Mouse (Mus musculus) urinary bladder, postnatal 4 days (tissue): ENCODE results near the gene Tead4.
"Not testable (repeated sequence)": the region's sequence is repeated elsewhere in the genome, so short reads cannot be mapped to it uniquely, and the experiment has no call there.

Source experiments
- DNase-seq, 2 experiments: peaks; one replicate each; pipeline ENCODE4 v3.0.0; 2021 to 2022; ENCODE audit warnings: low spot score in 2 of 2

Tead4 gene

DNA sequence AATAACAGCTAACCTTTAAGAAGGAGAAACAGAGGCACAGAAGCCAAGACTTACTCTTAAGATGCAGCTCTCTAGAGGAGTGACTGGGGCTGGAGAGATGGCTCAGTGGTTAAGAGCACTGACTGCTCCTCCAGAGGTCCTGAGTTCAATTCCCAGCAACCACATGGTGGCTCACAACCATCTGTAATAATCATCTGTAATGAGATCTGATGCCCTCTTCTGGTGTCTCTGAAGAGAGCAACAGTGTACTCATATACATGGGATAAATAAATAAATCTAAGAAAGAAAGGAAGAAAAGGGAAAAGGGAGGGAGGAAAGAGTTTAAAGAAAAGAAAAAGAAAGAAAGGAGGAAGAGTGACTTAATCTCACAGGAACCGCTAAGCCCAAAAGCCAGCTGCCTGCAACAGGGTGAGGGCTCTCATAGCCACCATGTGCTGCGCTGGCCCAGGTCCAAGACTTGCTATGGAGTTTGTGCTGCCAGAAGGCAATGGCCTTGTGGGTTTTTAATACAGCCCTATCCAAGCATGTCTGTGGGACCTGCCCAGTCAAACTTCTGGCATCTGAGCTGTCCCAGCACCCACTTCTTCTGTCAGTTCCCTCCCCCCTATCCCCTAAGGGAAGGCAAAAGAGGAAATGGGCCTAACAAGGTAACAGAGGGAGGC, 63.4 kb downstream of the Tead4 start:
- DNase-seq = peak in 1 of 2 experiments; percentile 37

DNA sequence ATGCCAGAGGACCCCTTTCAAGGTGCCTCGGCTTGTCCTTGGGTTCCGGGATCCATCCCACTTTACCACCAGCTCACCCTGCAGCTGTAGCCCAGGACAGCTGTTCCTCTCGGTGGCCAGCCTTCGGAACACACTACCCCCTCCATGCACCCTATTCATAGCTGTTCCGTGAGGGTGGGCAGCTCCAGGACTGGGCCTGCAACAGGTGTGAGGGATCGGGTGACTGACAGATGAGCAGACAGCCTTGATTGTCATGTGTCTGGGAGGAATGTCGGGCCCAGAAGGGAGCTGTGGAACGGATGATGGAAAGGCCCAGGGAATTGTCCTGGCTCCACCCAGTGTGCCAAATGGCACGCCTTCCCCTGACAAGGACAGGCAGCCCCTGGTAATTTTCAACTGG, 64.0 kb downstream of the Tead4 start:
- no peak for DNase-seq

DNA sequence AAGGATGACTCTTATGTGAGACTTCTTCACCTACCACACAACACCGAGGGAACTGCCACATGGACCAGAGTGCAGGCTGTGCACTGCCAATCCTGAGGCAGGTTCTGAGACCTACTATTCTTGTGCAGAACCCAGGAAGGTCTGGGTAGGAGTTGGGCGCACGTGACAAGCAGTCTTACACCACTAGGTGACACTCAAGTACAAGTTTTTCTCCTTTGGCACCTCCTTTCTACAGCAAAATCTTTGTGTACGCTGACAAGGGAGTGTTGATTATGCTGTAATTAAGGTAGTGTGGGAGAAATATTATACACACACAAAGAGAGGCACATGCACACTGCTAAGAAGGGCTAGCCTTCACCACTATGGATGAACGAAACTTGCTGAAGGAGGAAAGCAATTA, 66.4 kb downstream of the Tead4 start:
- DNase-seq = no peak

DNA sequence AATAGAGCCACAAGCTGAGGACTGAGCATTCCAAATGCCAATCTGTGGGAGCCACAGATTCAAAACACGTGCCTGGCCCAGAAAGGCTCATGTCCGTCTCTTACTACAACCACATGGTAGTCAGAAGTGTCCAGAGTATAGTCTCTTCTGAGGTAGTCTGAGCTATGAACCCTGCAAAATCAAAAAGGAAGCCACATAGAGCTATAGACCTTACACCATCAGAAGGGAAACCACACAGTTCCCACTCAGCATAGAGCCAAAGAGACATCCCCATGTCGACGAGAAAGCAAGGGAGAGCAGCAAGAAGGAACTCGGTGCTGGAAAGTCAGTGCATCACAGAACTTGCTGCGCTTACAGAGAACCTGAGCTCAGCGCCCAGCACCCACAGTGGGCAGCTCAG, 68.4 kb downstream of the Tead4 start:
- DNase-seq = no peak

DNA sequence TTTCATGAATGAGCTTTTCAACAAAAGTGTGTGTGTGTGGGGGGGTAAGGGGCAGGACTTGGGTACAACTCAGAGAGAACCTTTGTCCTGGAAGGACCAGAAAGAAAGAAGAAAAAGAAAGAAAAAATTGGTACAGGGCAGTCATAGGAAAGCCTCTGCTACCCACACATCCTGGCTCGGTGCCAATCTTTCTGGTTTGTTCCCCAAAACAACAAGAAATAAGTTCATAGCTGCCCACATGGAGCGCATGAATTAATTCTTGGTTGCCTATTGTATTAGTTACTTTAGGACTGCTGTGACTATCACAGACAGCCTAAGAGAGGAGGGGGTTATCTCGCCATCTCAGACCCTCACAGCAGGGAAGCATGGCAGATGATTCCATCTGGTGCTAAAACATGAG, 68.9 kb downstream of the Tead4 start:
- no peak for DNase-seq

DNA sequence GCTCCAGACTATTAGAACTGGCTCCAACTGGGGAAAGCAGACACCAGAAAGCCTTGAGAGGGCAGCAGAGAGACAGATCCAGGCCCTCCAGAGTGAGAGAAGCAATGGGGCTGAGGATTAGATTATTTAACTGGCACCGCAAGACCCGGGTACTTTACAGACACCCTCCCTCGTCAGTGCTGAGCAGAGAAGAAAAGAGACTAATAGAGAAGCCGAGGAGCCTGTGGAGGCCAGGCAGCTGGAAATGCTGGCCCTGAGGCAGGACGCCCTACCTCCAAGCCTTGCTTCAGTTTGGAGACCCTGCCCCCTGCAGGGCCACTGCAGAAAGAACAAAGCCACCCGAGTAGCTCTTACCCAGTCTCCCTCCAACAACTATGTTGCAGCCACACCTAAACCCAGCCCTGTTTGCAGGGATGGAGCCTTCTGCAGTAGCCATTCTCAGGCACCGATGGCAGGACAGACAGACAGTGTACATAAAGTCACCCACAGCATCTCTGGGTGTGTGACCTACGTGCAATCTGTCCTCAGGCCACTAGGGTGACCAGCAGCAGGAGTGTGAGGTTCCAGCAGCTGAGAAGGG, 73.1 kb downstream of the Tead4 start:
- DNase-seq = peak in 1 of 2 experiments; percentile 46

DNA sequence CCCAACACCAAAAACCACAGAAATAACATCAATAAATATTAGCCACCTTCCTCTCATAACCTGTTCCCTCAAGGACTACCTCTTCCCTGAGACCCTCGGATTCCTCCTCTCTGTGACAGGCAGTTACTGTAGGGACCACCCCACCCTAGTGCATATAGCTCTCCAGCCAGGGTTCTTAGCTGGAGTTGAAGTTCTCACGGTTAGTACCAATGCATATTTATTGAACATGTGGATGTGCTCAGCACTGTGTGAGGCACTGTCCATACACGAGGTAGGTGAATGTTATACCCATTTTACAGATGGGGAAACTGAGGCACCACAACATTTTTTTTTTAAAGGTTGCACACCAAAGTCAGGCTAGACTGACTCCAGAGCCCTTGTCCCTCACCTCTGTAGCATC, 73.7 kb downstream of the Tead4 start:
- no peak for DNase-seq

DNA sequence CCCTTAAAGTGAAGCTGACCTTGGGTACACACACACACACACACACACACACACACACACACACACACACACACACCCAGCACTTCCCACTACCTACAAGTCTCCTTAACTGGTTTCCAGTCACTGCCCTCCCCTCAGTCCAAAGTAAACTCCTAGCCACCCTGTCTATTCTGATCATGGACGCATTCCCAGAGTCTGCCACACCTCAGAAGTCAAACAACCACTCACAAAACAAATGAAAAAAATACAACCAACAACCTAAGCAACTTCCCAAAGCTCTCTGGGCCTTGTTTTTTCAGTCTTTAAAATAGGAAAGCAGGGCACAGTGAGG, 74.8 kb downstream of the Tead4 start:
- DNase-seq = no peak

DNA sequence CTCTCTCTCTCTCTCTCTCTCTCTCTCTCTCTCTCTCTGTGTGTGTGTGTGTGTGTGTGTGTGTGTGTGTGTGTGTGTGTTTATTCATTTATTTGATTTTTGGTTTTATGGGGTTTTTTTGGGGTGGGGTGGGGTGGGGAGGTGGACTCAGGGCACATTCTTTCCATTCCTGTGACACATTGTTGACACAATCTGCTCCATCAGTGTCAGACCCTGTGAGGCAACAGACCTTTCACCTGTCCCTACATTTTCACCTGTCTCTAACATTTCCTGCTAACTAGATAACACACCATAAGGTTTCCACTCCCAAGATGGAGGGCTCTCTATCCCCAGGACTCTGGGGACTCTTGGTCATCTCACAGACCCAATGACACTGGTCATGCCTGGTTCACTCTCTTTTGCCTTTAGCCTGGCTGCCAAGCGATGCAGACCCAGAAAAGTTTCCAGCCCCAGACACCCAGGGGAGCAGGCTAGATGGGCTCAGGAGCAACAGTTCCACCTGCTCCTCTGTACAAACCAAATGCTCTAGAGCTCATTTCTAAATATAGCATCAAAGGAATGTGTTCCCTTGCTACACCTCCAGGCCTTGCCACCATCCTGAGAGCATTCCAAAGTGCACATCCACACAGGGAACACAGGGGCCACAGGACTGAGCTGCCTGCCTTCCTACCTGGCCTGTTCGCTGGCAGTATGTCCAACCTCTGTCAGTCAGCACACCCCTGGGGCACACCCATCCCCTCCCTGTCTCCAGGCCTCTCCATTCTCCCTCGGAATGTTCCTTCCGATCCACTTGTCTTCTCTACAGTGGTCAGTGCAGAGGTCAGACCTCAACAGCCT, 75.4 kb downstream of the Tead4 start:
- no peak for DNase-seq

DNA sequence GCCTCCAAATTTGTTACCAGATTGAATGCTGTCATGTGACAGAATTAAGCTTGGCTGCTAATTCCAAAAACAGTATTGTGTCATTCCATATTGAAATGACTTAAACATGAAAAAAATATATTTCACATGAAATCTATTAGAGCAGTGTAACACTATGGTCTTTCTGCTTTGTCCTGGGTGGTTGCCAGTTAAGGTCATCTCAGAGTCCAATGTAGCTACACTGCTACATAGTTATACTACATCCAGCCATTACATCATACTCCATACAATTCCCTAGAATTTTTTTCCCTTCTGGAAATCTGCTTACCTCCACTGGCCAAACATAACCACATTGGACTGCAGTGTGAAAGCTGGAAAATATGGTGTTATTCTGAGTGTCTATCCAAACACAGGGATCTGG, 77.5 kb downstream of the Tead4 start:
- DNase-seq = no peak

DNA sequence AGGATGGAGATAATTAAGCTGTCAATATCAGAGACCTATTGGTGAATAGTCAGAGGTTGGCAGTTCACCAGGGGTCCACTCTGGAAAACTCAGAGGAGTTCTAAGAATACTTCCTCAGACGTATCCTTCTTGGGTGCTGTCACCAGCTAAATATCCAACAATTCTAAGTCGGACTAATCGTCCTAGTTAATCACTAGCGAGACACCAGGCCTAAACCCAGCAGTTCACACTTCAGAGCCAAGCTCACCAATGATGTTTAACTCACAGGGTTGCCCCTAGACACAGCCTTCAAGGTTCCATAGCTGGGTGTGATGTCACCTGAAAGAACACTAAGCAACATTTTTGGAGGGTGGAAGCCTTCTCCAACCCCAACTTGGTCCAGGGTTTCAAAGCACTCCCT, 85.6 kb downstream of the Tead4 start:
- DNase-seq = not testable (repeated sequence)

DNA sequence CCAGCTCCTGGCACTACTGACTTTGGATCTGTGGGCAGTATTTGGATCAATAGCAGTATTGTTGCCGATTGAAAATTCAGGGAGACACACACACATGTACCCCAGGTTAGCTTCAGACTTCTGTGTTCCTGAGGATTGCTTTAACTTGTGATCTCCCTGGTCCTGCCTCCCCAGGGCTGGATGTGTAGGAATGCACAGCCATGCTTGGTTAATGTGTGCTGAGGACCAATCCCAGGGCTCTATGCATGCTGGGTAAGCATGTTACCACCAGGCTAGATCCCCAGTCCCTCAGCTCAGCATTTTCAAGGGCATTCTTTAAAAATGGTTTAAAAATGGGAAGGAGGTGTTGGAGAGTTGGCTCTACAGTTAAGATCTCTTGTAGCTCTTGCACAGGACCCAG, 91.4 kb downstream of the Tead4 start:
- not testable (repeated sequence) for DNase-seq

DNA sequence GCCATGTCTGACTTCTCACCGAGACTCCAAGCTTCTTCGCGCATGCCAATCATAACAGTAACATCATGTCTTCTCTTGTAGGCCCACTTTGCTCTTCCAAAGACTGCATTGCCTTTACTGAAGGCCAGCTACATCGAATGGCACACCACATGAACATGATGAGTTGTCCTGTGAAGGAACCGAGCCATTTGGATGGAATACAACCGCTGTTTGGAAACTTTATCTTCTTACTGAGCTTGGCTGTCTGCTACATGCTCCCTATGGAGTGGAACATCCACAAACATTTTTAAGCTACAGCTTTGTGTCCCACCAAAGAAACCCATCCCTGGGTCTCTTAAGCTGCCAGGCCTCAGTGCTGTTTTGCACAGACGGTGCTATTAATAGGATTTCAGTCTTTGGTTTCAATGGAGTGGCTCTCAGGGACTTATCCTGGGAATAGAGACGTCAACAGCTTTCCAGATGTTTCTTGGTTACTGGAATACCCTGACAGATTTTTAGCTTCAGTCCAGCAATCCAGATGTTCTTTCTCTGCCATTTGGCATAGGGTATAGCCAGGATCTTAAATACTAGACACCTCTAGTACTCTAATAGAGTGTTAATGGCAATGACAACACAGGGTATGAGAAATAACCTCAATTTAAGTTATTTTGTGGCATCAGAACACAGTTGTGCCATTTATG, 92.0 kb downstream of the Tead4 start:
- DNase-seq = peak in 1 of 2 experiments; percentile 26

DNA sequence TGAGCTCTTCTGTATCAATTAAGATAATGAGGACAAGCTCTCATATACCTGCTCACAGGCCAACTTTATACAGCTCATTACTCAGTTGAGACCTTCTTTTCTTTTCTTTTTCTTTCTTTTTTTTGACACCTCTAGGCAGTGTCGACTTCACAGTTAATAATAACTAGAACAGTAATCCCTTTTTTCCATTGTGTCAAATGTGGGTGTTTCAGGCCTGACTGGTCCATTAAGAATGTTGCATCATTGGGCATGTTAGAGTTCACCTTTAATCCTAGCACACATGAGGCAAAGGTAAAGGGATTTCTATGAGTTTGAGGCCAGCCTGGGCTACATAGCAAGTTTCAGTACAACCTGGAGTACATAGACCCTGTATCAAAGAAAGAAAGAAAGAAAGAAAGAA, 97.1 kb downstream of the Tead4 start:
- no peak for DNase-seq

DNA sequence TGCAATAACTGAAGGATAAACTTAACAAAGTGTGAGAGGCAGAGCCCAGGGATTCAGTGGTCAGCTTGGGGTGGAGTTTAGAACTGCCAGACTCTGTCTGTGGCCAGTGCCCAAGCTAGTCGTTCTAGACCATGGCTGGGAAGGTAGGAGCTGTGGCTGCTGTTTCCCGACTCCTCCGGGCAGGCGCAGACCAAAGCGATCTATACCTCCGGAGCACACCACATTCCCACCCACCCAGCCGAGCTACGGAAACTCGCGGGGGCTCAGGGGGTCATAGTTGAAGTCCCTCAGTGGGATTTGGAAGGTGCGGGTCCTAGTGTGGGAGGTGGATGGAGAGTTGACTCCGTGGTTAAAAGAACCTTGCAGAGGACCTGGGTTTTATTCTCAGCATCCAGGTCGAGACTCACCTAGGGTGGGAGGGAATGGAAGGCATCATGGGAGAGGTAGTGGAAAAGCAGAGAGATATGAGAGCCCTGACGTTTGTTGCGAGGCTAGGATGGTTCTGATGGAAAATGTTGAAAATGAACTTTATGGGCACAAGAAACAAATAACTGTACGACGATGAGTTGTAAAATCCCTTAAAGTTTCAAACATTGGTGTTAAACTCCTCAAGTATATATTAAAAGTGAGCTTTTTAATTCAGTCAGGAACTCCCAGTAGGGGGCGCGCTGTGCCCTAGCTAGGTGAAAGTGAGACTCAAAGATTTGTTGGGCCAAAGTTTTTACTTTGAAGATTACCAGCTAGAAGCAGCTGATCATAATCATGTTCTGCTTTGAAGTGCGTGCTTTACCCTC, 99.6 kb downstream of the Tead4 start:
- DNase-seq = peak; percentile 40 to 80

DNA sequence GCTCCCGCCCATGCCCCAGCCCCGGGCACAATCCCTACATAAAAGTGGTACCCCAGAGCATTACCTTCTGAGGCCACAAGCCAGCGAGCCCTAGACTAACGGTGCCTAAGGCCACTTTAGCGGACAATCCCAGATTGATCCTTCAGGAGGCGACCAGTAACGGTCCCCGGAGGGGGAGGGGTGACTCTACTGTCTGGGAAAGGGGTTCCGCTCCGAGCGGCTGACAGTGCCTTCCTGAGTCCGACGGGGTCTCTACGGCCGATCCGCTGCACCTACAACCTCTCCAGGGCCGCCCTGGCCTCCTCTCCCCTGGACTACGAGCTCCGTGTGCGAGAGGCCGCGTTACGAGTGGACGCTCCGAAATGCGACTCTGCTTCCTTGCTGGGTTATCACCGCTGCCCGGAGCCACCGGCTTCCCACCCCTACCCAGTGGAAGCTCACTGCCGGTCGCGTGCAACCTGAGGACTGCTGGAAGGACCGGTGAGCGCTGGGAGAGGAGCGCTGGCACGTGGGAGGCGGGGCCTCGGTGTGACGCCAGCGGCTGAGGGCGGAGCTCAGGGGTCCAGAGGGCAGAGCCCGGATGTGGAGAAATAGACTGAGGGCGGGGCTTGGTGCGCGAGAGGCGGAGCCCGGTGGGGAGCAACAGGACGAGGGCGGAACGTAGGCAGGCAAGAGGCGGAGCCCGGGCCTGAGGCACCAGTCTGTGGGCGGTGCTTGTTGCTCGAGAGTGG, 100.3 kb downstream of the Tead4 start:
- peak; percentile 98 to 99 for DNase-seq

DNA sequence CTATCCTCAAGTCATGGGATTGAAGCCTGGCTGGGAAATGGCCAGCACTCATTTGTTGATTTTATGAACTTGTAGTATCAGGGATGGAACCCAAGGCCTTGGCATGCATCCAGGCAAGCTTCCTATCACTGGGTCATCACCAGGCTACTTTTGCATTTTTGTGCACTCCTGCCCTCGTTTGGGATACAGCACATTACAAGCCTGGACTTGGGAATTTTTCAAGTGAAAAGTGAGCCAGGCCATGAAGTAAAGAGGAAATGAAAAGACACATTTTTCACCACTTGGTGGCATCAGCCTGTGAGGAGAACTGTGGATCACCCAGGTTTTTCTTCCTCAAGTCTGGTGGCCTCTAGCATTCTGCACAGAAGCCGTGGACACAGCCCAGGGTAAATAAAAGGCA, 117.1 kb downstream of the Tead4 start:
- no peak for DNase-seq

DNA sequence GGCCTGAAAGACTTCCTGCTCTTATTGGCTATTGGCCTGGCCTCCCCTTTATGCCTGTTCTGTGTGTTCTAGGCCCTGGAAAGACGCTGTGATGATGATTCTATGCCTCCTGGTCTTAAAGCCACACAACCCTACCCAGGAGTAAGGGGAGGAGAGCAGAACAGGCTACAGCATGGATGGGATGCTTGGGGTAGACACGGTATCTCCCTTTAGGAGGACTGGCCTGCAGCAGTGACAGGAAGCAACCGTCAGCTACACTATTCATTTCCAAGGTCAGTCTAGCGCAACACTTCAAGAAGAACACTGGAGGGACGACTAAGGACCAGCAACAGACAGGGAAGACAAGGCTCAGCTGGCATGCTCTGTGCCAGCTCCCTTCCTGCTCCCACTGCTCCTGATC, 119.4 kb downstream of the Tead4 start:
- DNase-seq = no peak

DNA sequence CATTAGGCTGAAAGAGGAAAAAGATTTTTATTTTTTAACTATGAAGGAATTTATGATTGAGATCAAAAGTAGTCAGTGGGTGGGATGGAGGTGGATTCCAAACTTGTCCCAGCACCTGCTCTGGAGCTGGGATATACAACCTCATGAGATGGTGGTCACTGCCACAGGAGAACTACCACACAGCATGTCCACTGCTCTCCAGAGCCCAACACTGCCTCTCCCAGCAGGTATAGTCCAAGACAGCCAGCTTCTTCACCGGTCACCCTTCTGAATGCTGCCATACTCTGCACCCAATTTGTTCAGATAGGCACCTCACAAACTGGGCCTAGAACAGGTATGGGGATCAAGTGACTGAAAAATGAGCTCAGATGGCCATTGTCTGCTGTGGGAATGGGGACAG, 121.0 kb downstream of the Tead4 start:
- DNase-seq = no peak

DNA sequence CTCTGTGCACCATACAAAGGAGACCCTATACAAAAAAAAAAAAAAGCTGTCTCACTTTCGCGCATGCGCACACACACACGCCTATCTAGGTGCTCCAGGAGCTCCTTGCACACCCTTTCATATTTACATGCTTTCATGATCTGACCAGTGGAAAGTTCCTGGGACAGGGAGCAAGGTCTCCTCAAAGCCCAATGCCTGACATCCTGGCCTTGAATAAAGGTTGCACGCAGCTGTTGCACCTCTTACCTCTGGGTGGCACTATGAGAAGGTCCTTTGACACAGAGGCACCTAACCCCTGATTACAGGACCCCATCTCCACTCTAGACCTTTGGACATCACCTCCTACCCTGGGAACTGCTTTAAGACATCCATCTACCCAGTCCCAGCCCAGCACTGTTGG, 121.4 kb downstream of the Tead4 start:
- no peak for DNase-seq

DNA sequence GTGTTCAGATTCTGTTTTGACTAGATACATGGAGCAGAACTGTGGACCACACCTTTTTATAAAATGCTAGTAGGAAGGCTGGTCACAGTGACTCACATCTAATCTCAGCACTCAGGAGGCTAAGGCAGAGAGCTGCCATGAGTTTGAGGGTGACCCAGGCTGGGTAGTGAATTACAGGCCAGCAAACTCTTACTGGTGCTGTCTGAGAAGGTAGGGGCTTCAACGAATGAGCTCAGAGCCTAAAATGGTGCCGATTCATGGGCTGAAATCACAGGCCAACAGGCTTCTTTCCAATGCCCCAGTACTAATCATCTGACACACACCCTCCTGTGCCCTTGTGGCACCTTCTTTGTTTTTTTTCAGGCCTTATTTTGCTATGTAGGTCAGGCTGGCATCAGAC, 121.9 kb downstream of the Tead4 start:
- DNase-seq = no peak
